Mouse (Mus musculus) gastrocnemius, postnatal 4 days (tissue): ENCODE data around the gene Gm20388. TPM values are rescaled to one million over a fixed set of nuclear protein-coding genes. Genes with fewer than 3 reads are reported as not detected.

Source experiments
- DNase-seq, 2 experiments: peaks; one replicate each; pipeline ENCODE4 v3.0.0; 2021 to 2022; ENCODE audit warnings: low spot score in 2 of 2, mixed read lengths in 2 of 2
- total RNA-seq, 2 experiments: library from RNA; stranded (reverse); gene quantifications; 2 replicates each; pipeline ENCODE4 v1.2.3; 2021

Gm20388 gene
- total RNA-seq, 2 experiments from 2014 or later = 12.8 to 22.8 TPM

DNA sequence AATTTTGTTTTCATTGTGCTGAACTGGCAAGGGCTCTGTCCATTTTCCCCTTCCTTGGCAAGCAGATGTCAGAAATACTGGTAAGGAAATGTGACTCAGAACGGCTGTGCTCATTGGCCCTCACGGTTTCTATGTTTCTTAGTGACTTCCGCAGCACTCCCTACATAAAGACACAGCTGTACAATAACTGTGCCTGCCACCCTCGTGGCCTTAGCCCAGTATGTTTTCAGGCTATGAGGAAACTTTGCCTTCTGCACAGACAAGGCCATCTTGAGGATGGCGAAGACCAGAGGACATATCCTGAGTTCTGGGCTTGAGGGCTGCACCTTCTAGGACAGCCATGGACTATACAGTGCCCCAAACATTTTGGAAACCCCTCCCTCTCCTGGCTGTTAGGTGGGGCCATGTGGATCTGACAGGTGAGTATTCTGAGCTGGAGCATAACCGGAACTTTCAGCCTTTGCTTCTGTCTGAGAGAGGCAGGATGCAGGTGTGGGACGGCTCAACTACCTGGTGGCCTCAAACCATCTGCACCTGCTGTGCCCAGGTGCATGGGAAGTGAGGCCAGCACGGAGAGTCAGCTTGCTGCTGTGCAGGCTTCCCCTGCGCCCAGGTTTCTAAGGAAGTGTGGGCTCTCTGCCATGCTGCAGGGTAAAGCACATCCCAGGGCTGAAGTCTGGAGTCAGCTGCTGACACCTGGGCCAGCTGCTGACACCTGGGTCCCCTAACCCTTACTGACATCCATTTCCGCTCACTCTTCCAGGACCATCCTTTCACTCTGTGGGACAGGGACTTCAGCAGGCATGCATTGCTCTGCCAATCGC, 4146.4 kb downstream of the Gm20388 start:
- DNase-seq = no peak

DNA sequence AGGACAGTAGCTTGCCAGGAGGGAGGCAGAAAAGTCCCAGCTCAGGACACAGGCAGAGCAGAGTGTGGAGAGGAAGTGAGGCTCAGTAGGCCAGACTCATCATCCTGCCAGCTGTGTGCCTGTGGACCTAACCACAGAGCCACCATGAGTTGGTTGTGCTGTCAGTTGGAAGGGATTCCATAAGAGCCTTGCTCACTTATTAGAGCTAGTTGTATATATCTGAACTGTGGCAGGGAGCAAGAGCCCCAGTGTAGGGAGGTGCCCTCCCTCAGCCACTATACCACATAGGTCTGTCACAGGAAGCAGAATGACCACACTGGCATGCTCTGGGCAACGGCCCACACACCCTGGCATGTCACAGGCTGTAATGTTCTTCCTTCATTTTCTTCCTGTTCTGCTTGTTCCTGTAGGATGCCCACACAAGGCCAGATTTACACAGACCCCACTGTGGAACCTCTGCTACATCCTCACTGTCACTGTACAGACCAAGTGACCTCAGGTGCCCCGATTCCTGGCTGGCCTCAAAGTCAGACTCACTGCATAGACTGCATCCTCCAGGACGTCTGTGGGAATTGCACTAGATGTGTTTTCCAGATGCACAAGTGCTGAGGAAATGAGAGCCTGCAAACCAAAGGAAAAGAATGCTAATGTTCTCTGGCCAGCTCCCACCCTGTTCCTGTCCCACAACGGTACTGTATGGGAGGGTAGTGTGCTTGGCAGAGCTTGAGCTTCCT, 4155.9 kb downstream of the Gm20388 start:
- DNase-seq = peak in 1 of 2 experiments; percentile 41

DNA sequence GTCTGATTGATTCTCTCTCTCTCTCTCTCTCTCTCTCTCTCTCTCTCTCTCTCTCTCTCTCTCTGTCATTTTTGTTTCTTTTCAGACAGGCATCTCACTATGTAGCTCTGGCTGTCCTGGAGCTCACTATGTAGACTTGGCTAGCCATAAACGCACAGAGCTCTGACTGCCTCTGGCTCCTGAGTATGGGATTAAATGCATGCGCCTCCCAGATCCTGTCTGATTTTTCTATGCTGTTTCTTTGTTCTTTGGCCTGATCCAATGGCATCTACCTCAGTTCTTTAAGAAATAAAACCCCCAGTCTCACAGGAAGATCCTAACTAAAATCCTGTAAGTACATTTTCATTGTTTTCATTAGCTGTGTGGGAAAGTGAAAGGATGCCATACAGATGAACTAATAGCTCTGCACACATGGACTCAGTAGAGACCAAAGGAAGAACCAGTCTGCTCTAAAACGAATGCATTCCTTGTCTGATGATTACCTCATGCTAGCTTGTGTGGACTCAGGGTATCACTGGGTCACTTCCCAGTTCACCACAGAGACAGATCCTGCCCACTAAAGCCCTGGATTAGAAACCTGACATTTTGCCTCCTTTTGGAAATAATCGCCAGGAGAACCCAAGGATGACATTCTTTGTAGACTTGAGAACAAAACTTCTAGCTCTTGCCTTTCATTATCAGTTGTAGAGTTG, 4156.6 kb downstream of the Gm20388 start:
- no peak for DNase-seq

DNA sequence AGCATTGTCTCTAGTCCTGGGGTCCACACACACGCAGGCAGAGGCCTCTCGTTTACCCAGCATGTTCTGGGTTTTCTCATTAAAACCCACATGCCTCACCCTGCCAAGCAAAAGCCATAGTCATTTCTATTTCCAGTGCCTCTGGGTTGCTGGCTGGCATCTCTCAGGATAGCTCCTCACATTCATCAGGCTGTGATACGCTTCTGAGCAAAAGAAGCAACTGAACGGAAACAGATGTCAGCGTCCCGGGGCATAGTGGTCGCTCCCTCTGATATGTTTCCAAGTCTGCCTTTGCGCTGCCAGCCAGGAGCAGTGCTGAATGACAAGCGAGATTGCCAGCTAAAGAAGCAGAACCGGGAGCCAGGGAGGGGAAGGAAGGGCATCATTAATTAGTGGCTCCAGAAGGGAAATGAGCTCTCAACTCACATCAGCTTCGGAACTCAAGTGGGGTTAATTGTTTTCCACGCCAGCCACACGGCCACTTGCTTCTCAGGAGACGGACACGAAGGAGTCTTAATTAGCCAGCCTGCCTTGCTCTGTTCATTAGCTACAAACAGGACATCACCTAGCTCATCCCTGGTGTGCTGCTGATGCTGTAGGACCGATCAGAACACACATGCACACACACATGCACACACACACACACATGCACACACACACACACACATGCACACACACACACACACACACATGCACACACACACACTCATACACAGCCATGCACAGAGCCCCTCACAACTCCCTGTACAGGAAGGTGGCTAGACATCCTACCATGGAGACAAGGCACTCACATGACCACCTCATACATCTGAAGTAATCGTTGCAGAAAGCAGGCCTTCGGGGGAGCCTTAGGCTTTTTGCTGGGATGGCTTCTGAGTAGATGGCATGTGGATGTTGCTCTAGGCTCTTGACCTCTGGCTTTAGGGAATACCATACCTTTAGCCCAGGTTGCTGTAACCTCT, 4160.0 kb downstream of the Gm20388 start:
- DNase-seq = peak in 1 of 2 experiments; percentile 39

DNA sequence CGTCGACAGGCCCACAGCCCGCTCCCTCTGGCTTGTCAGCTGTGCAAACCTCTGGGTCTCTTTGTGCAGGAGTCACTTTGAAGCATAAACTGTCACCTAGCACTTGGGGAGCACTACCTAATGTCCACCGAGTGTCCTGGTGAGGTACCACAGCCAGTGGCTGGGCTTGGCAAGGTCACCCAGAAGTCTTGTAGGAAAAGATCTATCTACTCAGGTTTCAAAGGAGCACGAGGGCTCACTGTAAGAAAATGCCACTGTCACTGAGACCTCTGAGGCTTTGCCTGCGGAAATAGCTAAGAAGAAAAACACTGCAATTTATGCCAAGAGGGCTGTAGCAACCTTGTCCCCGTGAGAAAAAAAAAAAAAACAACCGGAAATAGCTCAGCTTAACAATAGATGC, 4165.3 kb downstream of the Gm20388 start:
- no peak for DNase-seq

DNA sequence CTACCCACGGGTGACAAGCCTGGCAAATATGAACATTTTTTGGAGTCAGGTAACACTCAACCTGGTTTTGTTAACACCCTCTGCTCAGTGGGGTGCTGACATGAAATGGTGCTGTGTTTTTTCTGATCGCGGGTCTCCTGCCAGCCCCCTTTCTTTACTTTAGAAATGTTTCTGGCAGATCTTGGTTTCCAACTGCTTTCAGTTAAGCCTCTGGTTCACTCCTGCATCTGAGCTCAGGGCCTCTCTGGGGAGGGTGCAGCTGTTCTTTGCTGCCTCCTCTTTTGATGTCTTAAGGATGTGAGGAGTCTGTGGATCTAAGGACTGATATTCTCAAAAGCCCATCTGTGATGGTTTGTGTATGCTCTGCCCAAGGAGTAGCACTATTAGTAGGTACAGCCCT, 4165.8 kb downstream of the Gm20388 start:
- DNase-seq = no peak

DNA sequence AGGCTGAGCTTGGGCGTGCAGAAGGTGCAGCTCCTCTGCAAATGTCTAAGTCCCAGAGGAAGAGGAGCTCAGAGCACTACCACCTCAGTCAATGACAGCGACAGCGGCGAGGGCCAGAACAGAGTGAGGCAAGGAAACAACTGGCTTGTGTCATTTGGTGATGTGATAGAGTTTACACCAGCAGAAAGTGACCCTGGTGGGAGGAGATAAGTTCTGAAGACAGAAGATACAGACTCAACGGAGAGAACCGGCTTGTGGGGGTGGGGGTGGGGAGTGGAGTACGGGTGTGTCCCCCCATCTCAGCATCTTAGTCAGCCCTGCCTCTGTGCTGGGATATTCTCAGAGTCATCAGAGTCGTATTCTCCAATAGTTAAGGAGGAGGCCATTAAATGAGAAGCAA, 4166.7 kb downstream of the Gm20388 start:
- no peak for DNase-seq

DNA sequence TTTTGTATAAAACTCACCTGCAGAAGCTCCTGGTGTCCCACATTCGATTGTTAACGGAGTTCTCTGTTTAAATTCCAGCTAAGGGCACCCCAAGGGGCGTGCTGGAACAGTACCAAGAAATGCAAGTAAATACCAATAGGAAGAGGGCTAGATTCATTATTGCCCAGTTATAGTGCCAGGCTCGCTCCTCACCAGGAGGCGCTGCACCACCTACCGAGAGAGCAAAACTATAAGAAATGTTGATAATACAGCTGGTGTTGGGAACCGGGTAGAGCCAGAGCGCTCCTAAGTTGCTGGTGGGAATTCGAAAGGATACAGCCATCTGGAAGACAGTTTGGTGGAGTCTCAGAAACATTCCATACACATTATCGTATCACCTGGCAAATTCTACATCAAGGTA, 4167.4 kb downstream of the Gm20388 start:
- DNase-seq = no peak

DNA sequence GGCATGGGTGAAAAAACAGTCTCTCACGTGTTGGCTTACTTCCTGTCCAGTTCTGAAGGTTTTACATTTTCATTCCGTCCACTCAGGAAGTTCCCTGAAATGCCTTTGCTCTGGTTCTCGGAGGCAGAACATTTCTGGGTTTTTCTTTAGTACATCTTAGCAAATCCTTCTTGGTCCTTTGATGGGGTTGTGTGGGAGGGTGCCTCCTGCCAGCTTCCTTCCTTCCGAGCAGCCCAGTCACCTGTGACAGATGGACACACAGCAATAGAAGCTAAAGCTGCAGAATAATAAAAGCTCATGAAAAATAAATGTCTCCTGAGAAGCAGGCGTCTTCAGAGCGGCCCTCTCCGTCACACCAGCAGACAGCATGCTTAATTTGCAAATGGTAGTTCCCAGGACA, 4168.3 kb downstream of the Gm20388 start:
- no peak for DNase-seq

DNA sequence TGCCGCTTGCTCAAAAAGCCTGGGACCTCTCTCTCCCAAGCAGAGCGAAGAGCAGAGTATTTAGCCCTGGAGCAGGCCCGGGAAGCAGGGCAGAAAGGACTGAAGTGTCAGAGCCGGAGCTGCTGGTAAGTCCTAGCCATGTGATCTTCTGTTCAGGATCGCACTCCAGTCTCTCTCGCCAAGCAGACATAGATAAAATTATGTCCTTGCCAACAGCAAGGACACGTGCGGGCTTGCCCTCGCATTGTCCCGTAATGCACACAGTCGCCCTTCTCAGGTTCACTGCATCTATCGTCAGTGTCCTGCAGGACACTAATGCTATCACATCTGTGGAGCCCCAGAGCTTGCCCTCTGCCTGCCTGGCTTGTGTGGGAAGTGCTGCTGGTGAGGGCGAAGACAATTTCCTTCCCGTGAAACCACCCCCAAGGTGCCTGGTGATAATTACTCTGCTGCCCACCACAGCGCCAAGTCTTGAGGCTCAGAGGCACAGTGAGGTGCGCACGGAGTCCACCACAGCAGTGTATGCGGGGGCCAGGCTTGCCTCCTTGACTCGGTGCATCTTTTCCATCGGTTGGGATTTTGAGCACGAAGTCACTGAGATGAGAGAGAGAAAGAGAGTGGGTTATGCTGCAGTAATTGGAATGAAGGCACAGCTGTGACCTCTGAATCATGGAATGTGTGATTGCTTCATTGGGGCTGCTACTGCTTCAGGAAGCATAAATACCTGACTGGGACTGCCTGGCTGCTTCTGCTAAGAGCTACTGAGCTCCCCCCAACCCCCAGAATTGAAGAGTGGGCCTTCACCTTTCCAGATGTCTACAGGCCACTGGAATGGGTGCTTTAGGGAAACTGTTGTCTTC, 4170.1 kb downstream of the Gm20388 start:
- DNase-seq = no peak

DNA sequence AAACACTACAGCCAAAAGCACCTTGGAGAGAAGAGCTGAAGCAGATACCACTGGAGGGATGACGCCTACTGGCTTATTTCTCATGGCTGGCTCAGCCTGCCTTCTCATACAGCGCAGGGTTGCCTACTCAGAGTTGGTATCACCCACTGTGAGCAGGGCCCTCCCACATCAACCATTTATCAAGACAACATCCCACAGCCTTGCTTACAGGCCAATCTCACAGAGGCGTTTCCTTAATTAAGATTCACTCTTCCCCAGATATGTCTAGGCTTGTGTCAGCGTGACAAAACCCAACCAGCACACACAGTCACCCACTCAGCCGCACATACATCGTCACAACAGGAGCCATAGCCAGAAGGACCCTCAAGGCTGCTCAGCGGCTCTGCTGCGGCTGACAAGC, 4172.0 kb downstream of the Gm20388 start:
- no peak for DNase-seq

DNA sequence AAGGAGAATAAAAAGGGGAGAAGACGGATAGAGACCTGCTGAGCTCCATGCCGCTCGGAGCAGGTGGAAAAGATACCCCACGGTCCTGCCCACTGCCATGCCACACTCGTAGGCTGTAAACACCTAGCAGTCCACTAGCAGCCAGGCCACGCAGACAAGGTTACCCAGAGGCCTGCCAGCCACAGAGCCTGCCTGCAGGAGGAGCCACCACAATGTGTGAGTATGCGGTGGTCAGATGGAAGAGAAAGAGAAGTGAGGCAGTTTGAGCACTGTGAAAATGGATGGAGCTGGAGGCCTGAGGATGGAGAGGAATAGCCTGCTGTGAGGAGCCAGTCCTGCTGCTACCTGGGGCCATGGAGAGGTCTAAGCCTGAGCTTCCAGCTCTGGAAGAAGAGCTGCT, 4173.0 kb downstream of the Gm20388 start:
- no peak for DNase-seq

DNA sequence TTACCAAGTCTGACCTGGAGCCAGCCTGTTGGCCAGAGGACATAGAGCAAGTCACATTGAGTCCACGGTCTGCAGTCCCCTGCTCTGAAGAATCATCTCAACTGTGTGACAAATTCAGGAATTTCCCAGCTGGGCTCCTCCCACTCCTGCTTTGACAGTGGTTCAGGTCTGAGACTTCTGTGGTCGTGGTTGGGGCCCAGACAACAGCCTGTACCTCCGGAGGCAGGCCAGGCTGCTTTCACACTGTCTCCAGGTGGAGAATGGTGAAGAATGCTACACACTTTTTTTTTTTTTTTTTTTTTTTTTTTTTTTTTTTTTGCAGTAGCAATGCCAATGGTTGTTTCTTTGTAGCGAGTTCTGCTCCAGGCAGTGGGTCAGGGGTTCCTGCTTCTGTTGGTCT, 4175.0 kb downstream of the Gm20388 start:
- no peak for DNase-seq

DNA sequence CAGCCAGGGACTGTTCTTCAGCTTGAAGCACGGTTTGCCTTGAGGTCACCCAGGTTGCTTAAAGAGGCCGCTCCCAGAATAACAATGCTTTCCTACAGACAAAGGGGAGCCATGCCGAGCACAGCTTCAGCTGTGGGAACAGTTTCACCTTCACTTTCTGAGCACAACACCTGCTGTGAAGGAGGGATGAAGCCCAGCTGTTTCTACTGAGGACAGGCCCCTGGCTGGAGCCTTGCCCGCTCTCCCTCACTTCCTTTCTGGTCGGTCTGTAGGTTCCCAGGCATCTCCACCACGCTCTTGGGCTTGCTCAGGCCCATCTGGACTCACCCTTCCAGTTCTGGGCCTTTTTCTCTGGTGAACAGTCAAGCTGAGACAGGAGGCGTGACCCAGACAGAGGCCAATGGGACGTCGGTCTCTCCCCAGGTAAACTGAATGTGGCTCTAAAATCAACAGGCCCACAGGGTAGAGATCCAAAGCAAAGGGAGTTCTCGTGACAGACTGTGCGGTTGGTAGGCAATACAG, 4177.5 kb downstream of the Gm20388 start:
- DNase-seq = no peak

DNA sequence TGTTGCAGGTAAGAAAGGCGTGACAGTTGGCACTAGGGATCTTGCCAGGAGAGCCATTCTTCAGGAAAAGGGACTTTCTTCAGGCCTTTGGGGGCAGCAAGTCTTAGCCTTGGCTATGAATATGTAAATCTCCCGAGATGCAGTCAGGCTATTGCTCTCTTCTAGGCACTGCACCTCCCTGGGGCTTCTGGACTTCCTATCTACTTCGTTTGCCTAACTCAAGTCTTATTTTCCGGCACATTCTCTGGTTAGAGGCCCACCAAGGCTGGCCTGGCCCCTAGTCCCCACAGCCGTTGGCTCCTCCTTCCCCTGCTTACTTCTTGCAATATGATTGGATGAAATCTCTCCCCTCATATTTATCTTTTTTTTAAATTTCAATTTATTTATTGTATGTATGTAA, 4178.4 kb downstream of the Gm20388 start:
- no peak for DNase-seq

DNA sequence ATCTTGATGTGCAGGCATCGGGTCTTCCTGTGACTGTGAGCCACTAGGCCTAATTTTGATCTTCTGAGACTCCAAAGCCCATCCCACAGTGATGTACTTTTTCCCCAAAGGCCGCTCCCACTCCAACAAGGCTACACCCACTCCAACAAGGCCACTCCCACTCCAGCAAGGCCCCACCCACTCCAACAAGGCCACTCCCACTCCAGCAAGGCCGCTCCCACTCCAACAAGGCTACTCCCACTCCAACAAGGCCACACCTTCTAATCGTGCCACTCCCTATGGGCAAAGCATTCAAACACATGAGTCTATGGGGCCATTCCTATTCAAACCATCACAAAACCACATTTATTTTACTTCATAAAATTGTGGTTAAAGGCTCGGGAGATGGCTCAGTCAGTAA, 4179.8 kb downstream of the Gm20388 start:
- DNase-seq = no peak

DNA sequence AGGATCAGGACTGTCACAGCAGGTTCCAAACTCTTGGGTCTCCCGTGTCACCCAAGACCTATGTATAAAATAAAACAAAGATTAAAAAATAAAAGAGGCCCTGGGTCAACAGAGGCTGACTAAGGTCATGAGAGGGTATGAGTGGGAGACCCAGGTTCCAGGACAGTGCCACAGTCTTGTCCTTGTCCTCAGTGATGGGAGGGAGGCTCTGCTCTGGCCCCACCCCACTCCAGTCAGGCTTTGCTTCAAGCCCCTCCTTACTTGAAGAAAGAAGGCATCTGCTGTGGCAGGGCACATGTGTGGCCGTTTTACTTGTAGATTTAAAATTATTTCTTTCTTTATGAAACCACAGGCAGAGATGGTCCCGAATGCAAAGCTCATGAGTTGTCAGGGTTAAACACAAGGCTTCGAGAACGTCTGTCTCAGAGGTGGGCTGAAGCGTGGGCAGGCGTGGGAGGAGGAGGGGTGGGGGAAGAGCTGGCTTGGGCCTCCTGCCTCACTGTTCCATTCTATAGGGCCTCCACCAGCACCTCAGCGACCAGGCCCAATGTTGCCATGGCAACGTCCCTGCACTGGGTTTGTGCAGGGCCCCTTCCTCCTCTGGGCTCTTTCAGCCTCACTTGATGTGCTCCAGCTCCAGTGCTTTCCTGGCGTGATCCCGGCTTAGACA, 4188.4 kb downstream of the Gm20388 start:
- no peak for DNase-seq

DNA sequence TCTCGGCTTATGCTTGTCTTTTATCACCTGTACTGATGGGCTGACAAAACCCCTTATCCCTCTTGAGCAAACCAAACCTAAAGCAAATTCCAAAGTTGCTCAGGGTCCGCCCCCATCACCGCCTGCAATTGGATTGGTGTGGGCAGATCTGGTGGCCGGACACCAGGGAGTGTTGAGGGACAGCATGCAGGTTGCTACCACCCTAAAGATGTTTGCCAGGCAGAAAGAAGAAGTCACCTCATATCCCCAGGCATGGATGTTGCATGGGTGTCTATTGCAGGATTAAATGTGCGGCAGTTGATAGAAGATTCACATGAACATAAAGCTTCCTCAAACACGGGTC, 4189.0 kb downstream of the Gm20388 start:
- DNase-seq = no peak

DNA sequence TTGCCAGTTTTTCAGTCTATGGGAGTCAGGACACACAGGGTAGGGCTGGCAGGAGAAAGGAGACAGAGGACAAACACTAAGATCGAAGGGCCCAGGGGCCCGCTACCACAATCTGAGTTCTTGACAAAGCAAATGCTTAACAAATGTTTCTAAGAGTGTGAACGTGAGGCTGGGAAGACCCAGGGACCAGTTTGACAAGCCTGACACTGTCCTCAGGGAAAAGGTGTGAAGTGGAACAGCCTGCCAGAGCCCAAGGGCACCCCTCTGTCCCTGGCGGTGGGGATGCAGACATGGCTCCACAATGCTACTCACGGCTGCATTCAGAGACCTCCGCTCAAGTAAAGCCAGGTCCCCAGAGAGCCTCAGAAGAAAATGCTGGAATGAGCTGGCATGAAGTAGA, 4195.2 kb downstream of the Gm20388 start:
- DNase-seq = no peak
